Mouse (Mus musculus): ENCODE measurements around the gene Tnfrsf9. TPM values are rescaled to one million over a fixed set of nuclear protein-coding genes. Genes with fewer than 3 reads are reported as not detected.

The Tnfrsf9 gene
- polyA plus RNA-seq, 1 experiment = 0.08 TPM

GRCm38 (mm10) chr4:150921206-150921605 is 6.8 kb downstream of the Tnfrsf9 start:
- Histone ChIP-seq H3K4me3 (ENCODE audit: insufficient read depth, poor library complexity, severe bottlenecking) (no peak overlapping the region), H3K36me3 (ENCODE audit: control insufficient read depth, insufficient read depth) (no peaks in the 10 kb centered on the region), H3ac (ENCODE audit: control insufficient read depth, insufficient read length, low read depth) (no peak overlapping the region), H3K79me3 (ENCODE audit: low read depth) (no peaks in the 10 kb centered on the region), H3K79me2 (ENCODE audit: control insufficient read depth, insufficient read depth) (no peaks in the 10 kb centered on the region), H3K27me3 (ENCODE audit: control insufficient read depth, insufficient read depth, insufficient read length) (no peaks in the 10 kb centered on the region)
- TF ChIP-seq MAX (IDR thresholded peaks at IDR 0.05) (no peak), CTCF (IDR thresholded peaks at IDR 0.05; ENCODE audit: control insufficient read depth, insufficient read depth, insufficient read length) (no peak), CEBPB (IDR thresholded peaks at IDR 0.05; ENCODE audit: low read depth) (no peak), USF1 (IDR thresholded peaks at IDR 0.05; ENCODE audit: low read depth) (no peak), MYOG (IDR thresholded peaks at IDR 0.05; ENCODE audit: control insufficient read depth, extremely low read depth, insufficient read length) (no peak), MYOD1 (IDR thresholded peaks at IDR 0.05; ENCODE audit: control insufficient read depth, insufficient read length, low read depth) (no peak), FOSL1 (IDR thresholded peaks at IDR 0.05; ENCODE audit: insufficient read depth, low read length, poor library complexity, severe bottlenecking) (no peak)

GRCm38 (mm10) chr4:150924308-150924707 is 9.9 kb downstream of the Tnfrsf9 start:
- H3K79me3 ChIP-seq (ENCODE audit: low read depth) = no peaks in the 10 kb centered on the region
- no peak overlapping the region for H3ac ChIP-seq (ENCODE audit: control insufficient read depth, insufficient read length, low read depth)
- H3K36me3 ChIP-seq (ENCODE audit: control insufficient read depth, insufficient read depth) = no peaks in the 10 kb centered on the region
- TF ChIP-seq MYOD1 (IDR thresholded peaks at IDR 0.05; ENCODE audit: control insufficient read depth, insufficient read length, low read depth) = peak; percentile 59
- no peak for TF ChIP-seq MAX (IDR thresholded peaks at IDR 0.05)
- peak; percentile 47 for TF ChIP-seq CEBPB (IDR thresholded peaks at IDR 0.05; ENCODE audit: low read depth)
- no peak for TF ChIP-seq MYOG (IDR thresholded peaks at IDR 0.05; ENCODE audit: control insufficient read depth, extremely low read depth, insufficient read length)
- TF ChIP-seq CTCF (IDR thresholded peaks at IDR 0.05; ENCODE audit: control insufficient read depth, insufficient read depth, insufficient read length) = no peak
- no peak for TF ChIP-seq USF1 (IDR thresholded peaks at IDR 0.05; ENCODE audit: low read depth)
- no peaks in the 10 kb centered on the region for H3K79me2 ChIP-seq (ENCODE audit: control insufficient read depth, insufficient read depth)
- H3K27me3 ChIP-seq (ENCODE audit: control insufficient read depth, insufficient read depth, insufficient read length) = no peaks in the 10 kb centered on the region
- H3K4me3 ChIP-seq (ENCODE audit: insufficient read depth, poor library complexity, severe bottlenecking) = no peak overlapping the region

GRCm38 (mm10) chr4:150924936-150925335 is 10.6 kb downstream of the Tnfrsf9 start:
- no peak overlapping the region for H3ac ChIP-seq (ENCODE audit: control insufficient read depth, insufficient read length, low read depth)
- H3K27me3 ChIP-seq (ENCODE audit: control insufficient read depth, insufficient read depth, insufficient read length) = peaks cover 3% of the 10 kb centered on the region
- no peaks in the 10 kb centered on the region for H3K79me3 ChIP-seq (ENCODE audit: low read depth)
- no peak overlapping the region for H3K4me3 ChIP-seq (ENCODE audit: insufficient read depth, poor library complexity, severe bottlenecking)
- TF ChIP-seq MAX (IDR thresholded peaks at IDR 0.05) (no peak), MYOG (IDR thresholded peaks at IDR 0.05; ENCODE audit: control insufficient read depth, extremely low read depth, insufficient read length) (no peak), FOSL1 (IDR thresholded peaks at IDR 0.05; ENCODE audit: insufficient read depth, low read length, poor library complexity, severe bottlenecking) (no peak), CEBPB (IDR thresholded peaks at IDR 0.05; ENCODE audit: low read depth) (no peak), USF1 (IDR thresholded peaks at IDR 0.05; ENCODE audit: low read depth) (no peak), CTCF (IDR thresholded peaks at IDR 0.05; ENCODE audit: control insufficient read depth, insufficient read depth, insufficient read length) (no peak), MYOD1 (IDR thresholded peaks at IDR 0.05; ENCODE audit: control insufficient read depth, insufficient read length, low read depth) (no peak)
- no peaks in the 10 kb centered on the region for H3K79me2 ChIP-seq (ENCODE audit: control insufficient read depth, insufficient read depth)
- no peaks in the 10 kb centered on the region for H3K36me3 ChIP-seq (ENCODE audit: control insufficient read depth, insufficient read depth)

GRCm38 (mm10) chr4:150925923-150926322 is 11.6 kb downstream of the Tnfrsf9 start:
- no peak overlapping the region for H3ac ChIP-seq (ENCODE audit: control insufficient read depth, insufficient read length, low read depth)
- no peak overlapping the region for H3K4me3 ChIP-seq (ENCODE audit: insufficient read depth, poor library complexity, severe bottlenecking)
- no peaks in the 10 kb centered on the region for H3K79me3 ChIP-seq (ENCODE audit: low read depth)
- H3K79me2 ChIP-seq (ENCODE audit: control insufficient read depth, insufficient read depth) = no peaks in the 10 kb centered on the region
- H3K36me3 ChIP-seq (ENCODE audit: control insufficient read depth, insufficient read depth) = no peaks in the 10 kb centered on the region
- peaks cover 3% of the 10 kb centered on the region for H3K27me3 ChIP-seq (ENCODE audit: control insufficient read depth, insufficient read depth, insufficient read length)
- TF ChIP-seq MYOG (IDR thresholded peaks at IDR 0.05; ENCODE audit: control insufficient read depth, extremely low read depth, insufficient read length) = no peak
- TF ChIP-seq CTCF (IDR thresholded peaks at IDR 0.05; ENCODE audit: control insufficient read depth, insufficient read depth, insufficient read length) = peak; percentile 11

- Histone ChIP-seq H3K4me3 (ENCODE audit: insufficient read depth, poor library complexity, severe bottlenecking) (no peak overlapping the region), H3ac (ENCODE audit: control insufficient read depth, insufficient read length, low read depth) (no peak overlapping the region), H3K79me2 (ENCODE audit: control insufficient read depth, insufficient read depth) (no peaks in the 10 kb centered on the region), H3K27me3 (ENCODE audit: control insufficient read depth, insufficient read depth, insufficient read length) (peaks cover 3% of the 10 kb centered on the region), H3K79me3 (ENCODE audit: low read depth) (no peaks in the 10 kb centered on the region), H3K36me3 (ENCODE audit: control insufficient read depth, insufficient read depth) (no peaks in the 10 kb centered on the region)
- TF ChIP-seq MAX (IDR thresholded peaks at IDR 0.05) (no peak), USF1 (IDR thresholded peaks at IDR 0.05; ENCODE audit: low read depth) (peak; percentile 66)
These were observed 12.8 kb downstream of the Tnfrsf9 start for GRCm38 (mm10) chr4:150926924-150927705.

GRCm38 (mm10) chr4:150927789-150928188 is 13.4 kb downstream of the Tnfrsf9 start:
- no peak overlapping the region for H3K4me3 ChIP-seq (ENCODE audit: insufficient read depth, poor library complexity, severe bottlenecking)
- no peak overlapping the region for H3ac ChIP-seq (ENCODE audit: control insufficient read depth, insufficient read length, low read depth)
- TF ChIP-seq MAX (IDR thresholded peaks at IDR 0.05) (no peak), MYOD1 (IDR thresholded peaks at IDR 0.05; ENCODE audit: control insufficient read depth, insufficient read length, low read depth) (peak; percentile 64)
- H3K36me3 ChIP-seq (ENCODE audit: control insufficient read depth, insufficient read depth) = no peaks in the 10 kb centered on the region
- peaks cover 3% of the 10 kb centered on the region for H3K27me3 ChIP-seq (ENCODE audit: control insufficient read depth, insufficient read depth, insufficient read length)
- no peaks in the 10 kb centered on the region for H3K79me2 ChIP-seq (ENCODE audit: control insufficient read depth, insufficient read depth)
- H3K79me3 ChIP-seq (ENCODE audit: low read depth) = no peaks in the 10 kb centered on the region
